Mouse (Mus musculus) hematopoietic stem cell, adult 5-6 weeks (primary cell): Measurements from ENCODE around the gene Rhoh. TPM values are rescaled to one million over a fixed set of nuclear protein-coding genes. Genes with fewer than 3 reads are reported as not detected.

Experiments
- ATAC-seq, 2 experiments: fragments of 125-278 bp in 1 of 2; replicated peaks in 1 of 2; 2 replicates each; pipeline ENCODE4 v1.8.0; 2016 to 2017; ENCODE audit warnings: inconsistent platforms in 2 of 2, mild to moderate bottlenecking in 2 of 2, moderate number of reproducible peaks in 2 of 2, low read depth in 1 of 2, moderate TSS enrichment in 1 of 2; ENCODE audit not compliant: low FRiP score in 2 of 2, poor library complexity in 2 of 2, severe bottlenecking in 2 of 2, insufficient read depth in 1 of 2, low TSS enrichment in 1 of 2
- total RNA-seq: library from RNA; stranded (forward); fragments of 172-1452, 232-1000 nt; gene quantifications from 2 replicates; pipeline ENCODE4 v1.2.3, GENCODE M21; 2017

Gene Rhoh
- total RNA-seq, 1 experiment from 2014 or later, result 47.1 TPM

DNA sequence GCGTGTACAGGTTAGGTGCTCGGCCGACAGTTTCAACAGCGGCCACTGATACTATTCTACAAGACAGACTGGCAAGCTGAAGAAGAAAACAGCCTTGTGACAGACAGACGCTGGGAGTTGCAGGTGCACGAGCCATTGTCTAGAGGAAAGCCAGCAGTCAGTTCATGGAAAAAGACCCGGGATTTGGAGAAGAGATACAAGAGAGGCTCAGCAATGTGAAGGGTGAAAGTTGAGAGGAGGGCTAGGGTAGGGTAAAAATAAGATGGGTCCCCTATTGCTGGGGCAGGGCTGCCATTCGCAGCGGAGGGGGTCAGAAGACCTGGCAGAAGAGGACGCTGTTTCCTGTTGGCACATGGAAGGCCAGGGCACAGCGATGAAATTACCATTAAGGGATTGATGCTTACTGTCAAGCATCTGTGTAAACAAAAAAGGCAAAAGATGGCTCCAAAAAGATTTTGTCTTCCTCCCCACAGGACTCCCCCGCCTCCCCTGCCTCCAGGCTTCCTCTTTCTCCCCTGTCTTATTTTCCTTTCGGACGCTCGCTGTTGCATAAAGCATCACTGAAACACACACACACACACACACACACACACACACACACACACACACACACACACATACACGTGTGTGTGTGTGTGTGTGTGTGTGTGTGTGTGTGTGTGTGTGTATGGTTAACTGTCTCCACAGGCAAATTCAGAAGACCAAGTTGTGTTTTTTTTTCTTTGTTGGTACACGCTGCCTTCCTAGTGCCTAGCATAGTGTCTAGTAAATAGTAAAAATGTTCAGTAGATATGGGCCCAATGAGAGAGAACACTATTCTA is 4.2 kb upstream of the Rhoh start:
- no peak for ATAC-seq

DNA sequence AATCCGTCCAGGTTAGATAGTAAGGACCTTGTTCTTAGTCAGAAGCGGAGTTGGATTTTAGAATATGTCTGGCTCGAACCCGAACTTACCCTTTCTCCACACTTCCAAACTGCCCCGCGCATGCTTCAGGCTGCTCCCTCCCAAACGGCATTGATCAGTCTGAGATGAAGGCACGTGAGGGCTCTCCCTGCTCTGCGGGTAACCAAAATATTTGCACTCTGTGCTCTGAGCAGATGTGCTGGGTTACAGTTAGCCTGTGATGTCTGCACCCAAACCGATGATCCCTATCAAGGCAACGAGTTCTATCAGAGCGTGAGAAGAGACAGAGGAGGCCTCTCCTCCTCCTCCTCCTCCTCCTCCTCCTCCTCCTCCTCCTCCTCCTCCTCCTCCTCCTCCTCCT is 3.1 kb upstream of the Rhoh start:
- ATAC-seq, result no peak

DNA sequence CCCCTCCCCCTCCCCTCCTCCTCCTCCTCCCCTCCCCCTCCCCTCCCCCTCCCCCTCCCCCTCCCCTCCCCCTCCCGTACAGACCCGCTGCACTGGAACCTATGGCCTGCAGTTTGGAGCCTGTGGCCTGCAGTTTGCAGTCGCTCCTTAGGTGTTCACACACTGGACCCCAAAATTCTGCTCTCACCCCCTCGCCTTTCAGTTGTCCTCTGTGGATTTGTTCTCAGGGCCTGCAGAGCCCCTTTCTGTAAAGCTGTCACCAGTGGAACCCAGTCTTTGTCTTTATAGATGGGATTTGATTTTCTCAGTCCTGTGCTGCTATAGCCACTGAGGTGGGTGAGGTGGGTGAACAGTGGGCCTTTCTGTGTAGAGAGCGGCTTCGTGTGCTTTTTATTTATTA is 2.7 kb upstream of the Rhoh start:
- ATAC-seq, result no peak

DNA sequence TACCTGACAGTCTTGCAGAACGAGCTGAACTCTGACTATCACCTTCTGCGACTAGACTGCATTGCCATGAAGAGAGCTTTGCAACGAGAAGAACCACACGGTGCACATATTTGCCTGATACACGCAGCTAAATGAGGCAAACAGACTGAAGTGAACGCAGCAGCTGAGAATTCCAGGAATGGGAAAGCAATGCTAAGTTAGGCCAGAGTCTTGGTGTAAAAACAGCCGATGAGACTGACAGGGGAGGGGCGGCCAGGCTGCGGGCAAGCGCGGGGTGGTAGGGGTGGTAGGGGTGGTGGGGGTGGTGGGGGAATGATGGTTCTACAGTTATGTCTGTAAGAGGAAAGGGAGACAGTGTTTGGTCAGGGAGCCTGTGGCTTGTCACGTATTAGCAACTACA is 2.1 kb upstream of the Rhoh start:
- no peak for ATAC-seq

DNA sequence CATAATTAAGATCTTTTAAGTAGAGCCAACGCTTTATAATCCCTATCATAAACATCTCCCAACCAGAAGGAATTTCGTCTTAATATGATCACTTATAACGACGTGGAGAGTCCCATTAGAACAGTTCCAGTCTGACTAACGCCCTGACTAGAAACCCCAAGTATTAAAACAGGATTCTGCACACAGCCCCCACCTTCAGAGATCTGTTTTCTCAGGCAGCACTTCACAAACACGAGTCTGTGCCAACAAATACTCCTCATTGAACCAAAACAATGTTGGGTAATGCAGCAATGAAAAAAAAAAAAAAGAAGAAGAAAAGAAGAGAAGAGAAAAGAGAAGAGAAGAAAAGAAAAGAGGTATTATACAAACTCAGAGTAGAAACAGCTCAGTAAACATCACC is 1.6 kb upstream of the Rhoh start:
- no peak for ATAC-seq

DNA sequence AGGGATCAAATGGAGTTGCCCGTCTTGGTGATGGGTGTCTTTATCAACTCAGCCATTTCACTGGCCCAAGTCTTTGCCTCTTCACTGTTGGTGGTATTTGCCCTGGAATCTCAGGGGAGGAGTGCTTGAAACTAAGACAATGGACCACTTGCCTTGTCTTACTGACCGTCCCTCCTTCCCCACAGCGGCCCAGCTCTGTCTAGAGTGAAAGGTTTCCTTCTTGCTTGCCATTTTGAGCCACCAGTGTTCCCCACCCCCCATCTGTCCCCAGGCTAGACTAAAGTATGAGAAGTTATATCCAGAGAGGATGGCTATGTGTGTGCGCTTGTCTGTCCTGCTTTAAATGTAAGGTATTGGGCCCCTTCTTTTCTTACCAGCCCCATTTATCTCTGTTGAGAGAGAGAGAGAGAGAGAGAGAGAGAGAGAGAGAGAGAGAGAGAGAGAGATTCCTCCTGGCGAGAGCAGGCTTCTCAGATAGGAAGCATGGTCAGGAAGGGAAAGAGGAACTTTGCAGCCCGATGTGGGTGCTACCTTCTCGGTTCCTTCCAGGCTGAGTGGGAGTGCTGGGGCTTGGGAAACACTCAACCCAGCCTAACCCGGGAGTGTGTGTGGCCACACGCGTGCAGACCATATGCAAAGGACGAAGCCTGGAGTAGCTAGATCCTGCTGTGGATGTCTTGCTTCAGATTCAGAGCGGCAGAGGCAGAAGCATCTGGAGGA is 572 bp upstream of the Rhoh start:
- ATAC-seq, result peak; percentile 35 to 63

DNA sequence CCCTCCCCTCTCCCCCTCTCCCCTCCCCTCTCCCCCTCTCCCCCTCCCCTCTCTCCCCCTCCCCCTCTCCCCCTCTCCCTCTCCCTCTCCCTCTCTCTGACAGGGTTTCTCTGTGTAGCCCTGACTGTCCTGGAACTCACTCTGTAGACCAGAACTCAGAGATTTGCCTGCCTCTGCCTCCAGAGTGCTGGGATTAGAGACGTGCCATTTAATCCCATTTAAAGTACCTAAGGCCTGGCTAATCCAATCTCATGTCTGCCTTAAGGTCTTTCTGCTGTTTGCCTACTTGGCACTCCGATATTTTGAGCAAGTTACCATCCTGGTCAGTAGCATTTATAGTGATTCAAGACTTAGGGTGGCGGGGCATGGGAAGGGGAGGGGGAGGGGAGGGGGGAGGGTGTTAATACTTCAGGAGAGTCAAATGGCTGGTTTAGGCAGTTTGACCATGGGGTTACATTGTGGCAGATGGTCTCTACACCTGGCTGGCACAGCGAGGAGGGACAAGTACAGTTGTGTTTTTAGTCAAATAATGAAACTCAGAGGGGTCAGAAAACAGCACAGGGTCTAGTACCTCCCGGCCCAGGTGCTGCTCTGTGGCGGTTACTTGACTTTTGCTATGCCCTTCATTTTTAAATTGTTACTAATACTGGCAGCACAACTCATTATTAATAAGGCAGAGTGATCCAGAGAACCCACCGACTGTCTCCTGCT is 1.4 kb downstream of the Rhoh start:
- ATAC-seq, result no peak

DNA sequence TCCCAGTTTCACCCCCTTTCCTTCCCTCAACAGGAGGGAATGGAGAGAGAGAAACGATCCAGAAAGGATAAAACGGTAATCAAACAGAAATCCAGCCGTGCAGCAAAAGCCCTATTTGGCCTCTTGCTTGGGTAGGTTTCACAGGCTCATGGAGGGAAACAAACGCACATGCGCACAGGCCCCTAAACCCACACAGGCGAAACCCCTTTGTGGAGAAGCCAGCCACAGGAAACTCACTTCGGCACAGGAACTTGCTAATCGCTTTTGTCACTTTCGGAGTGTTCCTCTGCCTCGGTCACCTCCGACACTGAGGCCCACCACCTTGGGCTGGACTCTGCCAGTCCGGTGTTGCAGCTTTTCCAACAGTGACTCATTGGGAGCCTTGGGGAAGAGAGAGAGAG is 2.3 kb downstream of the Rhoh start:
- ATAC-seq, result peak; percentile 74 to 77

DNA sequence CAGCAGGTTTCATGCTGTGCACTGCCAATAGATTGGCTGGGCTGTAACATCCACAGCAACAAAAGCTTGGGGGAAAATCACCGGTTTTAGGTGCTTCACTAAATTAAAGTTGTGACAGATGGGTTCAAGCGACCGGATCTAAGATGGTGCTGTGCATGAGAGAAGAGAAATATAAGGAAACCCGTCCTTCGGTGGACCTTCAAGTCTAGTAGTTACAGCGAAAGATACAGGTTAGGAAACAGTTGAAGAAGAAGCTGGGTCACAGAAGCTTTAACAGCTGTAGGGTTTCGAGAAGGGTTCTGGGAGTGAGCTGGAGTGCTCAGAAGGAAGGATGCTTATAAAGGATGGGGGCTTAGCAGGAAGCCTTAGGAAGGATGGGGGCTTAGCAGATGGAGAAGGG is 3.5 kb downstream of the Rhoh start:
- ATAC-seq, result no peak

DNA sequence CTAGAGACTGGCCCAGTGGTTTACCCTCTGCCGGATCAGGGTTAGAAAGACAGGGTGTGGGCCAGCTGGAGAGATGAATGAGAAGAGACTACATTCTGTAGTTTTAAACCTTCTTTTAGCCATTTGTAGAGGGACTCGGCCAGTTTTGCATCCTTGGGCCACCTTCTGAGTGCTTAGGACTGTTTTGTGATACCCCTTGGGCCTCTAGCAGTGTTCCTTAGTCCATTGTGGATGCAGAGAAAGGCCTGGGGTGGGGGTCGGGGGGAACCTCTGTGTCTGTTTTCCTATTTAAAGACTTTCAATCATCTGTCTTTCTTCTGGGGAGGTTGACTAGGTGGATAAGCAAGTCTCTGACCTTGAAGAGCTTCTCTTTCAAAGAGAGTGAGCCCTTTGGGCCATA is 3.9 kb downstream of the Rhoh start:
- no peak for ATAC-seq

DNA sequence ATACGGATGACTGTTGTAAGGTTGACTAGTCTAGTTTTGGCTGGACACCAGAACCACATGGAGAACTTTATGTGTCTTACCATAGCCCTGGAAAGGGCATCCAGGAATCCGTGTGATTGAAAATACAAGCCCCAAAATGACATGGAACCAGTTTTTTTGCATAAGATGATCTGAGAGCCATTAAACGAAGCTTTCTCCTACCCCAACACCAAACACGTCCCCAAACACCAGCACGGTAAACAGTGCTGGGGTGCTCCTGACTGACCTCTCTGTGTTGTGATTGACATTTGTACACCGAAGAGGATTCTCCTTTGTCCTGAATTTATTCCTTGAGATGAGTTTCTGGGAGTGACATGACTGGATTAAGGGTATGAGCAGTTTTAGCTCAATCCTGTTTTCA is 5.6 kb downstream of the Rhoh start:
- no peak for ATAC-seq

DNA sequence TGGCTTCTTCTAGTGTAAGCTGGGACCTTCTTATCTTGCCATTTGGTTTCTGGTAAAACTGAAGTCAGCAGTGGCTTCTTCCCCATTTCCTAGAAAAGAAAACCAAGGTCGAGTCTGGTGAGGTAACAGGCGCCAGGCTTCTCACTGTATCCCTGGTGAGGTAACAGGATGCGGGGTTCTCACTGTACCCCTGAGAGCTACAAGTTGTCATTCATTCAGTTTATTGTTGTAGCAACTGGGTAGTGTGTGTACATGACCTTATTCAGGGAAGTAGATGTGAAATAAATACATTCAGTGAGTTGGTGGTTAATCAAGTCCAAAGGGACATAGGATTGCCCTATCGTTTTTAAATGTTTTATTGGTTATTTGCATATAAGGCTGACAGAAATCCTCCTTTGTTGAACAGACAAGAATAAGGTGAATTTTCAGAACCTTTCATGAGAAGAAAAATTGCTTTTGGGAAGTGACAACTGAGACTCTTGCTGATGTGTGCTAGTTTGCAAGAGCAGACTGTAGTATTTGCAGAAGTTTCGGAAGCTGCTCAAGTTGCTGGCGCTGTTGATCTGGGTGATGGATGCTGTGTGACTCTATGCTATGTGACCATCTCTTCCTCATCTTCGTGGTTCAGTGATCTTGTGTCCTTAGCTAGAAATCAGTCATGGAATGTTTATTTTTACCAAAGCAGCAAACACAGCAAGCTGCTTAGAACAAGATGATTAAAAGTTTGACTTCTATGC is 6.5 kb downstream of the Rhoh start:
- ATAC-seq, result peak; percentile 54 to 80

DNA sequence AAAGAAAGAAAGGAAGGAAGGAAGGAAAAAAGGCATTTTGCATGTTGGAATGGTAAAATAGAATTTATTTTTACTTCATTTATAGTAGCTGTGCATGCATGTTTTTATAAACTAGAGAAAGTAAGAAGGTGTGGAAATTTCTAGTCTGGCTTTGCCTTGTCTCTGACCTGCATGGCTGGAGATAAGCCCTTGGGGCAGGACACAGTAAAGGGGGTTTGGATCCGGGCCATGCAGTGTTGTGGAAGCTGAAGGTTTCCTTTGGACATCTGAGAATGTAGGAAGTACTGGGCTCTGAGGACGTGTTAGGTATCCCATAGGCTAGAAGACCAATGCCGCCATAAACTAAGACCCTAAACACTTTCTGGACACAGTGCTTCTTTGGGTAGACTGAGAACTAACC is 7.4 kb downstream of the Rhoh start:
- no peak for ATAC-seq

DNA sequence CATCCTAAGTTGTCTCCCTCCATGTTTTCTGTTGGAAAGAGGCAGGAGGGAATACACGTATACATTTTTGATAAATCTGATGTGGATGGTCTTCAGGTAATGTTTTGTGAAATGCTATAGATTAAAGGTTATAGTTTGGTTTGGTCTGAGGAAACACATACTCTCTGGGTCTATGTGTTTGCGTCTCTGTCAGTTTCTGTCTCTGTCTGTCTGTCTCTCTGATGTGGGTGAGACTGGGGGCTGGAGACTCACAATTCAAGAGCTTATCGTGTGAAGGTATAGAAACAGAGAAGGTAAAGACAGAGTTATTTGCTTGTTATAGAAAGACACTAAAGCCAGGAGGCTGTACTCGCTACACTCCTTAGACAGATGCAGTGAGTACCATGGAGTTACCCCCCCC is 8.6 kb downstream of the Rhoh start:
- no peak for ATAC-seq

DNA sequence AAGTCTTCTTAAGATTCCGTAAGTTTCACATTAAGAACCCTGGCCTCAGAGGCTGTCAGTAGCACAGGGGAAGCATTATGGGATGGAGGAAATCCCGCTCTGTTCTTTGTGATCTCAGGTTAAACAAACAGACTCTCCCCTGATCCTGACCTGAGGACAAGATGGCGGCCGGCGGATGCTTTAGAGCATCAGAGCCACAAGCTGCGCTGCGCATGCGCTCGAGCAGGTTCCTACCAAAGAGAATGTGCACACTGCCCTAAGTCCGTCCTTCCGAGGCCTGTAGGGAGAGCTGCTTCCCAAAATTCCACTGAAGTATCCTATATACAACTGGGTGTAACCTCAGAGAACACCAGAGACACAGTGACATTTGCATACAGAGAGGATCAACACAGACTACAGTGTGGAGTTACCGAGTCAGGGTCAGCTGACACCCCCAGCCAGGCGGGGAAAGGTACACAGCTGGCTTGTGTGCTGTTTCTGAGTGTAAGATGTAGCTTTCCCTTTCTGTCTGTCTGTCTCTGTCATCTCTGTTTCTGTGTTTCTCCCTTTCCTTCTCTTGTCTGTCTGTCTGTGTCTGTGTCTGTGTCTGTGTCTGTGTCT is 10.4 kb downstream of the Rhoh start:
- no peak for ATAC-seq

DNA sequence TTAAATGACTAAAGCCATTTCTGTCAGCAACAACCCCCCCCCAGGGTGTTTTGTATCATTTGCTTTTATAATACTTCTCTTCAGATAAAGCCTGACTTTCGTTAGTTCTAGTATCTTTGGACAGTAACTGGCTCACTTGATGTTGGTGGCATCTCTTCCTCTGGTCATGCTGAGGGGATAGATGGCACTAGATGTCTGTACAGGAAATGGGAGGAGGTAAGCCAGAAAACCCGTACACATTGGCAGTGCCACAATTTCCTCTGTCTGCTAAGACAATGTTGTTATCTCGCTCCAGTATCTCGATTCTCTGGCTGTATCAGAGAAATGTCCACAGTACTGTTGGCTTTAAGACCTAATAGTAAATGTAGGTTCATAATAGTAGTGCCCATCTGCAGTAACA is 12.2 kb downstream of the Rhoh start:
- ATAC-seq, result no peak; a peak in 1 of 4 replicates

DNA sequence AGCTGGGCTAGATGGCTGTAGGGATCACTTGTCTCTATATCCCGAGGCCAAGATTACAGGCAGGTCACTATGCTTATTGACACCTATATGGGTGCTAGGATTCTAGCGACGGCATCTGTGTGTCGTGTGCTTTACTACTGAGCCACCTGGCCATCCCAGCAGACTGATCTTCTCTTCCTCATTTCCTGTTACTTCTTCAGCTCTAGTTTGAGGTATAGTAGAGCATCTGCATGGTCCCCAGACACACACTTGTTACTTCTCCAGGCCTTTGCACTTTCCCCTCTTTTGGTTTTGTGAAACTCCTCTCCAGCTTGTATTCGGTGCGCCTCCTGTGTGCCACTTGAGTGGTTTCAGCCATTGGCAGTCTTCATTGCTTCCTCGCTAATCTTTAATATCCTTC is 14.3 kb downstream of the Rhoh start:
- ATAC-seq, result no peak
